Mouse (Mus musculus) left cerebral cortex, postnatal 4 days (tissue): ENCODE measurements around the gene Tmem38a. TPM values are rescaled to one million over a fixed set of nuclear protein-coding genes. Genes with fewer than 3 reads are reported as not detected.
A peak's percentile ranks its signal among the peaks of the same experiment; 100 is the strongest.

Experiments
- DNase-seq: peaks from one replicate; pipeline ENCODE4 v3.0.0-alpha.2; 2022
- intact Hi-C: fragments of 180-260 bp; cut with DNase I; formaldehyde crosslinking; loops from one replicate; pipeline ENCODE4 v1.15.1; 2025
- total RNA-seq, 2 experiments: library from RNA; stranded (reverse); gene quantifications; 2 replicates each; pipeline ENCODE4 v1.2.3; 2021

Tmem38a gene
- total RNA-seq = 10 to 100 TPM; 32.4 to 33.4 TPM

DNA sequence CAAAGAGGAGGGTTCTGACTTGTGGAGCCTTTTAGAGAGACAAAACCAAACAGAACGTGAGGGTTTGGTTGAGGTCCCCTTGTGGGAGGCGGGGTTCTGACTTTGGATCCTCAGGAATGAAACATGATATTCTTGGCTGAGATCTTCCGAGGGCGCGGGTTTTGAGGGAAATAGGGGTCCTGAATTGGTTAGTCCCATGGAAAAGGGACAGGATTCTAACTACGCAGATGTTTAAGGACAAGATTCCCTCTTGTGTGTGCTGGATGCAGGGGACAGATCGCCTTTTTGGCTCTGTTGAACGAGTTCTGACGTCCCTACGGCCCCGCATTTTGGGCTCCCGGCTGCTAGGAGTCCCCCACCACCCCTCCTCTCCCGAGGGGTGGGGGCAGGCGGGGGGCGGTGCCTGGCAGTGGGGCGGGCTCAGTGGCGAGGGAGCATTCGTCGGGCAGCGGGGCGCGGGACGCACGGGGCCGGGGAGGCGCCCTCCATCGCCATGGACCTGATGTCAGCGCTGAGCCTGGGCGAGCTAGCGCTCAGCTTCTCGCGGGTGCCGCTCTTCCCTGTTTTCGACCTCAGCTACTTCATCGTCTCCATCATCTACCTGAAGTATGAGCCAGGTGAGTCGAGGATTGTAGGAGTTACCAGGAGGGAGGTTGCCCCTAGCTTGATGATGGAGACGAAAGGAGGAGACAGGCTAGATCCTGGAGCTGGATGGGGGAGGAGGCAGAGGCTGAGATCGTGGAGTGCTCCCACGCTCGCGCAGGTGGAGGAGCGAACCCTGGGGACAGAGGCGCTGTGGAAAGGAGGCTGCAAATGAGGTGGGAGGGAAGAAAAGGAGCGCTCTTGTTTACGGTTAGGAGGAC, at the start of gene Tmem38a:
Tmem38a (plus strand) TSS at position 445 of the 863 bp plus-strand sequence.
- intact Hi-C loops = no loop called here
- DNase-seq = peak; percentile 77

DNA sequence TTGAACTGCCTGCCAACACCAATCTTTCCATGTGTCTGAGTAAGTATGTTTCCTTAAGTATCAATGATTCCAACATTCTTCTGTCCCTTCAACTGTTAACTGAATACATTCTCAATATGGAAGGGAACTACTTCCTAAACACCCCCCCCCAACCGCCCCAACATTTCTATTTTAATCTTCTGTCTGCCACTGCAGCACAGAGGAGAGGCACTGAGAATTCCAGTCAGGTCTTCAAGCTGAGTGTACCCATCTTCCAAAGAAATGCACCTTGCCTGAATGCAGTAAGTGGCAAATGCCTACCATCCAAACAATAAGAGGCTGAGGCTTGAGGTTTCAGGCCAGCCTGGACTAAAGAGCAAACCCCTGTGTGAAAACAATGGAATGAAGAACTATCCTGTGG, 39.8 kb upstream of the Tmem38a start:
- intact Hi-C loops = no loop called here
- DNase-seq = no peak

DNA sequence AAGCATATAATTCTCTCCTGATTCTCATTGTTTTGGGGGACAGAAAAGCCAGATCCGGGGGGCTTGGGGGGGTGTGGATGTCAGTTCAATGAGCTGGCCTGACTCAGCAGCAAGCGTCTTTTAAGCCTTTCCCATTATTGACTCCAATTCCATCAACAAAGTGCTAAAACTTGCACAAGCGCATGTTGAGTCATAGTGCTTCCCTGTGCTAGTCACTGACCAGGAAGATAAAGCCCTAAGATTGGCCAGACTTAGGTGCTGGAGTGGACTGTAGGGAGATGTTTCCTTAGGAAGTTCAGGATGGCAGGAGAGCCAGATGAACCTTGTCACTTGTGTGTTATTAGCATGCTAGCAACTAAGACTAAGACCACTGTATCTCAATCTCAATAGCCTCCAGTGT, 37.0 kb upstream of the Tmem38a start:
- intact Hi-C loops = no loop called here
- DNase-seq = no peak

DNA sequence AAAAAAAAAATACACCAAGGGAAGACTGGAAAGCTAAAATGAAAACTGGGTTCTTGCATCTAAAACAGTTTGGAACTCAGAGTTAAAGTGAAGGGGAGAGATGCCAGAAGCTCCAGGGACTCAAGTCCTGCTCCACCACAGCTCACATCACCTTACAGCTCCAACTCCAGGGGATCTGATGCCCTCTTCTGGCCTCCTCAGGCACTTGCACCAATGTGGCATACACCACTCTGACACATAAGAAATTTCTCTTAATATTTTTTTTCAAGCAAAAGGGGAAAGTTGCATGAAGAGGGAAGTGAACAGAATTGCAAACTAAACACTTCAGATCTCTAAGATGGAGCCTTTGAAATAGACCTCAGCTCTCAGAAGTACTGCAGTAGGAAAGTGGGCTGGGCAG, 32.6 kb upstream of the Tmem38a start:
- intact Hi-C loops = no loop called here
- no peak for DNase-seq

DNA sequence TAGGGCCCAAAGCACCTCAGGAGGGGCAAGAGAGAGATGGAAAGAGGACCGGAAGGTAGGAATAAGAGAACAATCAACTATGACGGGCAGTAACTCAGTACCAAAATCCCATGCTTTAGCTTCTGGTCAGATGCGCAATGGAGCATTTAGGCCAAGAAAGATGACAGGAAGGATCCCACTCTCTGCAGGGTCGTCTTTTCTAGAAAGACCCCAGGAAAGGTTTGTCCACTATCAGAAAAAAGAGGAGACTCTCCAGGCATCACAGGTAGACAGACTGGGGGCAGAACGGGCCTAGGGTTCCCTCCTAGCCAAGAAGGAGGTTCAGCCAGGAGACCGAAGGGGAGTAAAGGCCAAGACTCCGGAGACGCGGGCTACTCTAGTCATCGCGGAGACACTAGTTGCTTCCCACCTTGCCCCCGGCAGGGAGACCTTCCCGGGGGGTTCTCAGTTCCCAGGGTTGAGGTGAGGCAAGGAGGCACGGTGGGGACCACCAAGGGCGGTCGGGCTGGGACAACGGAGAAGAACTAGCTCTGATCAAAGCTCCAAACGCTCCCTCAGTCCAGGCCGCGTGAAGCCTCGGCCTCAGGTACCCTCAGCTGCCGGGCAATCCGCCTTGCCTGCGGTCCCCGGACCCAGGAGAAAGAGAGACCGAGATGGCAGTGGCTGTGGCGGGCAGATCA, 24.6 kb upstream of the Tmem38a start:
- intact Hi-C loops = loop anchor here (5.0 kb wide), 1 partner anchor 55 kb away; the partner anchor contains the start of gene Slc35e1
- peak; percentile 19 for DNase-seq

DNA sequence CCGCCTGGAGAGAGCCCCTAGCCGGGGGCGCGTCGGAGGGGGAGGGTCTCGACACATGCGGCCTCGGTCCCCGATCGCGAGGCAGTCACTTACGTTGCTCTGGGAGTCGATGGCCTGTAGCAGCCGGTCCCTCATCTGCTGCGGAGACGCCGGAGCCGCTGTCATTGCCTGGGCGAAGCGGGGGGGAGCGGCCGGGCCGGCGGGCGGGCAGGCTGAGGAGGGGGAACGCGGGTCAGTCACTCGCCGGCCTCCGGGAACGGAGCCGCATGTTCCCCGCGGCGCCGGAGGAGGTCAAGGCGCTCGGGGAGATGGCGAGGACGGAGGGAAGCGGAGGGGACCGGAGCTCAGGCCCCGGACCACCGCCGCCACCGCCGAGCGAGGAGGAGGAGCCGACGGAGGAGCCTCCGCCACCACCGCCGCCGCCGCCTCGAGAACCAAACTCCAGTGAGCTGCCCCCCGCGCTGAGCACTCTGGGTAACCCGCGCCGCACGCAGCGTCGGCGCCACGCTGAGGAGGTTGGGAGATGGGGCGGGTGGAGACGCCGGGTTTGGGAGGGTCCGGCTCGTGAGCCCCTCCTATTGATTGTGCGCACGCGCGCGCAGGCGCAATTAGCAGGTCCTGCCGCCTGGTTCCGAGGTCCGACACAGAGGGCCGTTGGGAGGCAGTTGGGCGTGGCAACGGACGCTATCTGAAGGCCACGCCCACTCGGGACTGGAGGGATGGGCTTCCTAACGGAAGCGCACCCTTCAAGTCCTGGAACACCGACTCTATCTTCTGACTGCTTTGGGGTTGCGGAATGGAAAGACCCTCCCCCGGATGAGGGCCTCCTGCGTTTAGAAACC, 23.8 kb upstream of the Tmem38a start, which contains the start of gene Med26:
Med26 (minus strand) TSS at position 469 of the 842 bp plus-strand sequence.
- peak; percentile 99 for DNase-seq
- intact Hi-C loops = loop anchor here (5.0 kb wide), 1 partner anchor 56 kb away; the partner anchor contains the start of gene Slc35e1

DNA sequence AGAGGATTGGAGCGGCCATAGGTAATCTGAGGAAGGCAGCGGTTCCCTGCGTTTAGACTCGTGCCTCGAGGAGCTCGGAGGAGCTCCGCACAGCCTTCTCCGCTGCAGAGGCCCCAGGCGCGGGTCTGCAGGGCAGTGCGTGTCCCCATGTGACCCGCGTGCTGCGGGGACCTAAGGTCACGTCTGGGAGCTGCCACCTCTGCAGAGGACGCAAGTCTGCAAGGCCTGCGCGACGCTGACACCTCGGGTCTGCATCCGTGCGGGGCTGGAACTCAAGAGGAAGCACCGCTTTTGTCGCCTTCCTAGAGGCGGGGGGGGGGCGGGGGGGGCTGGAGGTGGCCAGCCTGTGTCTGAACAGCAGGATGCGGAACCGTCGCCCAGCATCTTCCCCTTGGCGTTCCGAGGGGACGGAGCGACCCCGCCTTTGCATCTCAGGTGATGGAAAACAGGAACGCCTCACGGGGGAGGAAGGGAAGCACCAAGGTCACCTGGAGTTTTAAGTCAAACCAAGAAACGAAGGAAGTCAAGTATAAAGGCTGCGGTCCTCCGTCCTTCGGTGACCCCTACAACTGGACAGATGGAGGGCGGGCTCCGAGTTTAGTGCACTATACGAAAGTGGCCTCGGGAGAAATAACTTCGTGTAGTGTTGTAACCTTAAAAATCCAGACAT, 23.1 kb upstream of the Tmem38a start:
- intact Hi-C loops = loop anchor here (5.0 kb wide), 1 partner anchor 56 kb away; the partner anchor contains the start of gene Slc35e1
- no peak for DNase-seq

DNA sequence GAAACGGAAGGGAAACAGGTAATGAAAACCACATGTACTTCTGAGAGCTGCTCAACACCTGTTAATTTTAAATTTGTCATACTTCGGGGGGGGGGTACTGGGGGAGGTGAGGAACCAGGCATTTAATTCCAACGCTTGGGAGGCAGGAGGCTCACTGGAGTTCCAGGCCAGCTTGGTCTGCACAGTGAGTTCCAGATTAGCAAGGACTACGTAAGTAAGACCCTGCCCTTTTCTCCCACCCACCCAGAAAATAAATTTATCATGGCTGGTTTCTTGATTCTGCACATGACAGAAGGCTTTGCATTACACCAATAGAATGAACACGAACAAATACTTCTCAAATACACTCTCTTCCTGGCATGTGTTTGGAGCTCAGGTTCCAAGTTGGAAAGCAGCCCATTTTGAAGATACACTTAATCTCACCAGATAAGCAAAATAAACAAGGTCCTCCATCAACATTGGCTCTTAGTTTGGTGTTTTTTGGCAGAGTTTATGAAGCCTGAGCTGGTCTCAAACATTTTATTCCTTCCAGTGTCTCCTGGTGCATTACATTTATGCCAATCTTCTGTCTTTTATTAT, 22.5 kb upstream of the Tmem38a start:
- DNase-seq = no peak
- intact Hi-C loops = loop anchor here (5.0 kb wide), 1 partner anchor 57 kb away; the partner anchor contains the start of gene Slc35e1

DNA sequence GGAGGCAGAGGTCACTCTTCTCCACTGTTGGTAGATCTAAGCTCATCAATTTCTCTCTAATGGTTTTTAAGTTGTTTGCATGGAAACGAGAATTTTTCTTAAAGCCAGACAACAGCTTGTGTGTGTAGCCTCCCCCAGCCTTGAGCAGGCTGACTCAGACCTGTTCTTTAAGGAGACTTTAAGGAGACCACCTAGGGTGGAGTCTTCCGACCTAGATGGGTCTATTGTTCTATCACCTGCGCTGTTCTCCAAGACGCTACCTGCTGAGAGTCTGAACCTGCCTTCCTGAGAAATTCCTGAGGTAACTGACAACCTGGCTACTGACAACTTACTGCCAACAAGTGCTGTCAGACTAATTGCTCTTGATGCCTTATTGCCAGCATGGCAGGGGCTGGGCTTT, 16.1 kb upstream of the Tmem38a start:
- intact Hi-C loops = no loop called here
- no peak for DNase-seq

DNA sequence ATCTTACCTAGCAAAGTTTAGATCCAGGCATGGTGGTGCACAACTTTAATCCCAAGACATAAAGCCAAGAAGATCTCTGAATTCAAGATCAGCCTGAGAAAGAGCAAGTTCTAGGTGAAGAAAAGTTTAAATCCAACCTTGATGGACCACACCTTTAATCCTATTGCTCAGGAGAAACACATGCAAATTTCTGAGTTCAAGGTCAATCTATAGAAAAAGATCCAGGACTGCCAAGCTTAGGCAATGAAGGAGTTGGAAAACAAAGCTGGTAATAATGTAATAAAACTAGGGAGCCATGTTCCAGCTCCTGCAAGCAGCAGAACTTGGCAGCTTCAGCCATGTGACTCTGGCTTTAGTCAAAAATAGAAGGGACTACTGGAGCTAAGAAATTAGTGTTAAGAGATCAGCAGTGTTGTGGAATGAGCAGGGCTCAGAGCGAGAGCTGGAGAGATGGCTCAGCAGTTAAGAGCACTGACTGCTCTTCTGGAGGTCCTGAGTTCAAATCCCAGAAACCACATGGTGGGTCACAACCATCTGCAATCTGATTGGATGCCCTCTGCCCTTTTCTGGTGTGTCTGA, 10.7 kb upstream of the Tmem38a start:
- intact Hi-C loops = no loop called here
- no peak for DNase-seq

DNA sequence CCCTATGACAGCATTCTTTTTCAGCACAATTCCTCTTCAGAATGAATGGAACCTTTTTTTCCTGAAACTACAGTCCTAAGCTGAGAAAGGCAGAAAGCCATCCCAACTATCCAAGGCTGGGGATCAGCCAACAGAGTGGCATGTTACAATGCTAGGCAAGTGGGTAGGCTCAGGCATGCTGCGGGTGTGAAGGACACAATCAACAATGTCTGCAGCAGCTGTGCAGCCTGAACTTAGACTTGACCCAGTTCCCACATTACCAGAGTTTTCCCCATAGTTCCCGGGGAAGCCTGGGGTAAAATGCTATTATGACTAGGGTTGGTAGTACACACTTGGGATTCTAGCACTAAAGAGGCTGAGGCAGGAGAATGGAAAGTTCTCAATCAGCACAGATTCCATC, 5.9 kb upstream of the Tmem38a start:
- intact Hi-C loops = no loop called here
- DNase-seq = no peak

DNA sequence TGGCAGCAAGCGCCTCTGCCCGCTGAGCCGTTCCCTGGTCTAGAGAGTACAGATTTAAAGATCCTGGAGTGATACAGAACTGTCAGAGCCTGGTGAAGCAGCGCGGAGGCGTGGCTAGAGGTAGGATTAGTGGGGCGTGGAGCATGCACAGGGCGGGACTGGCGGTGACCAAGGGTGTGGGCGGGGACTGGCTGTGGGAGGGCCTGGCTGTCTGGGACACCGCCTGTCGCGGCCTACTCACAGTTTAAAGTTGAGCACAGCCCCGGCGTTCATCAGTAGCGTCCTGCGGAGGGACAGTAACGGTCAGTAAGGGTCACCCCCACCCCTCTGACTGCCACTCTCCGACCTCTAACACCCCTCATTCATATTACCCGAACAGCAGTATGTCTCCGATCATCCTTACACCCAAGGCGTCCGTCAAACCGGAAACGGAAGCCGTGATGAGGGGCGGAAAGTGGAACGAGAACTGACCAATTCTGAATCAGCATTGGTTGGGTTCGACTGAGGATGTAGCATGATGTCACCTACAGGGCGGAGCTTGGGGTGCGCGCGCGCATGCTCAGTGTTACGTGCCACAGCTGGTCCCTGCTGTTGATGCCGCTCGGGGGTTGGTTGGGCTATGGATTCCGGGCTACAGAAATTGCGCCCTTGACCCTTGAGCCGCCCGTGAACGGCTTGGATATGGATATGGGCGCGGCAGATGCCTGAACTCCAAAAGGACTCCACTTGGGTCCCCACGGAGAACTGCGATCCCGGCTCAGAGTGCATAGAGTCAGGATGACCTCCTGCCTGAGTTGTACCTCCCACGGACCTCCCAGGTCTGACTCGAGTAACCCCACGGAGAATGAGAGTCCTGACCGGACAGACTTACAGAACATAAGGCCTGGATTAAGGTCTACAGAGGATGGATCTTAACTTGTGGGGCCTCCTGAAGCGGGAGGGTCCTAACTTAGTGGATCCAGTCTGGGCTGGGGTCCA, 933 bp upstream of the Tmem38a start, which contains the start of gene Smim7:
Smim7 (minus strand) TSS at position 456 of the 978 bp plus-strand sequence.
- intact Hi-C loops = no loop called here
- peak; percentile 97 for DNase-seq

DNA sequence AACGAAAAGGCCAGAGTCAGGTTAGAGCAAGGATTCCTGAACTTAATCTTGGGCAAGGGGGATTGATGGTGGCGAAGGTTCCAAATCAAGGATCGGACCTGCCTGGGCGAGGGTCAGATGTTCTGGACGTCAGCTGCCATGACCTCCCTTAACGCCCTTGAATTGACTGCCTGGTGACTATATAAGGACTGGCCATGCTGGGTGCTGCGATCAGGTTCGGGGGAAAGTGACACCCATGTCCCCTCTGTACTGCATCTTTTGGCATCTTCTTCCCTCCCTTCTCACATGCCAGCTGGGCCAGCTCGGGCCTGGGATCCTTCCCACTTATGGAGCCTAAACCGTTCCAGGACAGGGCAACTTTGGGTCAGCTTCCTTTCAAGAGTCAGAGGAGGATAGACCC, 652 bp downstream of the Tmem38a start:
- intact Hi-C loops = no loop called here
- DNase-seq = no peak

DNA sequence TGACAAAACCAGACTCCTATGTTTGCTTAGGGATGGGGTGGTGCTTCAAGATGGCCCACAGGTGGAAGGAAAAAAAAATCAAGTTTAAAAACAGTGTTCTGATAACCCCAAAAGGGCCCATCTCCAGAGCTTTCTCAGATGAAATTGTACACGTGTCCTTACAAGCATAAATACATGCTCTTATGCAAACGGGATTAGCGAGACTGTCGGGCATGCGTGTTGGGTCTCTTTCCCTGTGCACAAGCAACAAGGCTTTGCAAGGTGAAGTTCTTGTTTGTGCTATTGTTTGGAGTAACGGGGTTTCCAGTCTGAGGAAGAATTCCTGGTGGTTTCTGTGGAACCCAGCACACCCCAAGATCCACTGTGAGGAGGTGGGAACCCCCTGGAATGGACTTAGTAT, 1.6 kb downstream of the Tmem38a start:
- DNase-seq = no peak
- intact Hi-C loops = no loop called here

DNA sequence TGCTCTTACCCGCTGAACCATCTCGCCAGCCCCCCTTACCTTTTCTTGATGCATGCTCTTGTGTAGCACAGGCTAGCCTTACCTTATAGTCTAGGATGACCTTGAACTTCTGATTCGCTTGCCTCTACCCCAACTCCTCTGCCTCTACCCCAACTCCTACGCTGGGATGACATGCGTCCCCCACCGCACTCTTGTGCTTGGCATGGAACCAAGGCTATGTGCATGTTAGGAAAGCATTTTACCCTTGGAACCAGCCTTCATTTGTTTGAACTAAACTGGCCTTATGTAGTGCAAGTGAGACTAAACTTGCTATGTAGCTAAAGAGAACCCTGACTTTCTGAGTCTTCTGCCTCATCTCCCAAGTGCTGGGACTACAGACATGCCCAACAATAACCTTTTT, 4.1 kb downstream of the Tmem38a start:
- DNase-seq = no peak
- intact Hi-C loops = no loop called here

DNA sequence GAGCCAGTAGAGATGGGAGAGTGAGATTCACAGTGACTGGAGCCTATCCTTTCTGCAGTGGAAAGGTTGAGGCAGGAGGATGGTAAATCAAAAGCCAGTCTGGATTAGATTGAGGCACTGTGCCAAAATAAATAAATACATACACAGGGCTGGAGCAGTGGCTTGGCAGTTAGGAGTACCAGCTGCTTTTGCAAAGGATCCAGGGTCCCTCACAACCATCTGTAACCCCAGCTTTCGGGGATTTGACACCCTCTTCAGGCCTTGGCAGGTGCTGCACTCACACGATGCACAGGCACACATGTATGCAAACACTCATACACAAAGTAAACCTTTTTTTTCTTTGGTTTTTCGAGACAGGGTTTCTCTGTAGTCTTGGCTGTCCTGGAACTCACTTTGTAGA, 5.4 kb downstream of the Tmem38a start:
- intact Hi-C loops = no loop called here
- DNase-seq = no peak

DNA sequence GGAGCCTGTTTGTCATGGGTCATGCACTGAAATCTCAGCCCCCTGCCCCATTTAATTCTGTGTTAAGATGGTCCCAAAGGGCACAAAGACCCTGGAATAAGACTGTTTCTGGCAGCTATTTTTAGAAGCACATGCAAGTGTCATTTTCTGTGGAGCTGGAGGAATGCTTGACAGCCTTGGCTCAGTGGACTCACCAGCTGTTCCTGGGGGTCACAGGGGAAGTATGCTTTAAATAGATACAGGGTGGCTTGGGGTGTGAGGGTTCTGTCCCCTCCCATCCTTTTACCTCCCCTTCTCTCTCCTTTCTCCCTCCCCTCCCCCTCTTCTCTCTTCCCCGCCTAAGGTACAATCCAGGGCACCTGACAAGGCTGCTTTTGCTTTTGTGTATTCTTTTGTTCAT, 6.1 kb downstream of the Tmem38a start:
- intact Hi-C loops = no loop called here
- no peak for DNase-seq

DNA sequence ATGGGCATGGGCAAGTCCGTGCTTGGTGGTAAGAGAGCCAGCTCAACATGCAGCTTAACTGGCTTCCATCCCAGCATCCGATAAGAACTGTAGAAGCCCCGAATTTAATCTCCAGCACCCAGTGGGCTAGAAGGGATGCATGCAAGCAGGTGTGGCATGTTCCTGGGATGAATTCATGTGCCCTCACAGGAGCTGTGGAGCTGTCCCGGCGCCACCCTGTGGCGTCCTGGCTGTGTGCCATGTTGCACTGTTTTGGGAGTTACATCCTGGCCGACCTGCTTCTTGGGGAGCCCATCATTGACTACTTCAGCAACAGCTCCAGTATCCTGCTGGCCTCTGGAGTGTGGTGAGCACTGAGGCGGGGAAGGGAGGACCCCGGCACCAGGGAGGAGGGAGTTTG, 7.5 kb downstream of the Tmem38a start:
- intact Hi-C loops = no loop called here
- no peak for DNase-seq
